Mouse (Mus musculus): ENCODE measurements at regions not wholly inside any gene's neighbourhood (a gene's known extent, or its start where the extent isn't known, plus 50 kb on each side); places are given as distances from the start of the nearest gene placed in this dataset.

GRCm38 (mm10) chr6:50981702-50982309 lies 327.6 kb upstream of the Npvf start:
- DNase-seq (no peak), ATAC-seq (no peak)
- TF ChIP-seq CTCF (IDR thresholded peaks at IDR 0.05; ENCODE audit: low read depth) = no peak
- Histone ChIP-seq H3K9ac (no peak overlapping the region), H3K9me3 (ENCODE audit: low read length) (no peaks in the 10 kb centered on the region), H3K4me3 (ENCODE audit: low read depth, low read length) (no peak overlapping the region), H3K4me2 (ENCODE audit: low read depth) (no peak overlapping the region), H3K36me3 (ENCODE audit: insufficient read depth) (no peaks in the 10 kb centered on the region), H3K4me1 (ENCODE audit: insufficient read depth) (no peaks in the 10 kb centered on the region), H3K27ac (ENCODE audit: low read depth, low read length) (no peak overlapping the region), H3K27me3 (ENCODE audit: insufficient read depth, low read length) (no peaks in the 10 kb centered on the region)
- 62% methylated on average over 7 of the region's 7 CpGs for WGBS

- Histone ChIP-seq H3K36me3 (ENCODE audit: insufficient read depth) (no peaks in the 10 kb centered on the region), H3K27ac (ENCODE audit: low read depth, low read length) (no peak overlapping the region), H3K4me3 (ENCODE audit: low read depth, low read length) (no peak overlapping the region), H3K9me3 (ENCODE audit: low read length) (no peaks in the 10 kb centered on the region), H3K4me1 (ENCODE audit: insufficient read depth) (no peaks in the 10 kb centered on the region), H3K9ac (no peak overlapping the region), H3K27me3 (ENCODE audit: insufficient read depth, low read length) (no peaks in the 10 kb centered on the region), H3K4me2 (ENCODE audit: low read depth) (no peak overlapping the region)
- WGBS = 84% methylated on average over 4 of the region's 4 CpGs
- DNase-seq (no peak), ATAC-seq (no peak)
- TF ChIP-seq CTCF (IDR thresholded peaks at IDR 0.05; ENCODE audit: low read depth) = no peak
Observed at GRCm38 (mm10) chr6:50982856-50983255, 328.6 kb upstream of the Npvf start.

- no peak overlapping the region for H3K4me2 ChIP-seq (ENCODE audit: low read depth)
- H3K4me3 ChIP-seq (ENCODE audit: low read depth, low read length) = no peak overlapping the region
- no peaks in the 10 kb centered on the region for H3K27me3 ChIP-seq (ENCODE audit: insufficient read depth, low read length)
- H3K36me3 ChIP-seq (ENCODE audit: insufficient read depth) = no peaks in the 10 kb centered on the region
- H3K9me3 ChIP-seq (ENCODE audit: low read length) = no peaks in the 10 kb centered on the region
- H3K4me1 ChIP-seq (ENCODE audit: insufficient read depth) = no peaks in the 10 kb centered on the region
- WGBS = 33% methylated on average over 8 of the region's 8 CpGs
- no peak overlapping the region for H3K27ac ChIP-seq (ENCODE audit: low read depth, low read length)
- no peak for TF ChIP-seq CTCF (IDR thresholded peaks at IDR 0.05; ENCODE audit: low read depth)
- H3K9ac ChIP-seq = no peak overlapping the region
- ATAC-seq (no peak), DNase-seq (no peak)
Observed at GRCm38 (mm10) chr6:50983511-50984099, 329.4 kb upstream of the Npvf start.

- no peak for DNase-seq
- Histone ChIP-seq H3K9me3 (ENCODE audit: low read length) (no peaks in the 10 kb centered on the region), H3K27me3 (ENCODE audit: insufficient read depth, low read length) (no peaks in the 10 kb centered on the region), H3K4me1 (ENCODE audit: insufficient read depth) (no peaks in the 10 kb centered on the region), H3K9ac (no peak overlapping the region), H3K4me3 (ENCODE audit: low read depth, low read length) (no peak overlapping the region), H3K4me2 (ENCODE audit: low read depth) (no peak overlapping the region), H3K27ac (ENCODE audit: low read depth, low read length) (no peak overlapping the region), H3K36me3 (ENCODE audit: insufficient read depth) (no peaks in the 10 kb centered on the region)
- WGBS = 40% methylated on average over 11 of the region's 11 CpGs
- ATAC-seq = no peak
- TF ChIP-seq CTCF (IDR thresholded peaks at IDR 0.05; ENCODE audit: low read depth) = no peak
Observed at GRCm38 (mm10) chr6:50984157-50984905, 330.1 kb upstream of the Npvf start.

GRCm38 (mm10) chr6:50986270-50986924 lies 332.2 kb upstream of the Npvf start:
- no peaks in the 10 kb centered on the region for H3K27me3 ChIP-seq (ENCODE audit: insufficient read depth, low read length)
- no peak for TF ChIP-seq CTCF (IDR thresholded peaks at IDR 0.05; ENCODE audit: low read depth)
- no peak overlapping the region for H3K4me3 ChIP-seq (ENCODE audit: low read depth, low read length)
- H3K9ac ChIP-seq = no peak overlapping the region
- ATAC-seq = peak; percentile 78
- DNase-seq = peak; percentile 56
- no peak overlapping the region for H3K27ac ChIP-seq (ENCODE audit: low read depth, low read length)
- H3K4me2 ChIP-seq (ENCODE audit: low read depth) = no peak overlapping the region
- no peaks in the 10 kb centered on the region for H3K36me3 ChIP-seq (ENCODE audit: insufficient read depth)
- no peaks in the 10 kb centered on the region for H3K4me1 ChIP-seq (ENCODE audit: insufficient read depth)
- H3K9me3 ChIP-seq (ENCODE audit: low read length) = no peaks in the 10 kb centered on the region
- 46% methylated on average over 9 of the region's 9 CpGs for WGBS

- no peak for TF ChIP-seq CTCF (IDR thresholded peaks at IDR 0.05; ENCODE audit: low read depth)
- Histone ChIP-seq H3K27ac (ENCODE audit: low read depth, low read length) (no peak overlapping the region), H3K4me2 (ENCODE audit: low read depth) (no peak overlapping the region), H3K9me3 (ENCODE audit: low read length) (no peaks in the 10 kb centered on the region), H3K4me1 (ENCODE audit: insufficient read depth) (no peaks in the 10 kb centered on the region), H3K27me3 (ENCODE audit: insufficient read depth, low read length) (no peaks in the 10 kb centered on the region), H3K9ac (no peak overlapping the region), H3K4me3 (ENCODE audit: low read depth, low read length) (no peak overlapping the region), H3K36me3 (ENCODE audit: insufficient read depth) (no peaks in the 10 kb centered on the region)
- no peak for DNase-seq
- ATAC-seq = no peak
- WGBS = 70% methylated on average over 3 of the region's 3 CpGs
Observed at GRCm38 (mm10) chr6:50988561-50988960, 334.3 kb upstream of the Npvf start.

Measured in forebrain, postnatal 0 days (tissue).